Mouse (Mus musculus) embryonic facial prominence, embryonic 10.5 days (tissue): Measurements from ENCODE around the gene Ccser1. TPM values are rescaled to one million over a fixed set of nuclear protein-coding genes. Genes with fewer than 3 reads are reported as not detected.
"Not testable (repeated sequence)": the region's sequence is repeated elsewhere in the genome, so short reads cannot be mapped to it uniquely, and the experiment has no call there.

Source experiments
- DNase-seq: peaks from one replicate; pipeline ENCODE4 v3.0.0-alpha.2; 2017; ENCODE audit warnings: low spot score
- H3K27ac ChIP-seq: fragments of 300-500 bp; sonication (generic); replicated peaks from 2 replicates; pipeline ENCODE4 v1.5.1; 2016; ENCODE audit warnings: mild to moderate bottlenecking
- H3K27me3 ChIP-seq: fragments of 300-500 bp; sonication (generic); replicated peaks from 2 replicates; pipeline ENCODE4 v1.6.1; 2016; ENCODE audit warnings: low read depth, mild to moderate bottlenecking; ENCODE audit not compliant: poor library complexity, severe bottlenecking
- H3K36me3 ChIP-seq: fragments of 300-500 bp; sonication (generic); replicated peaks from 2 replicates; pipeline ENCODE4 v1.6.1; 2016; ENCODE audit warnings: mild to moderate bottlenecking, moderate library complexity
- H3K4me1 ChIP-seq: fragments of 300-500 bp; sonication (generic); 2 replicates; pipeline ENCODE4 v1.6.1; 2016
- H3K4me3 ChIP-seq: fragments of 300-500 bp; sonication (generic); 2 replicates; pipeline ENCODE4 v1.5.1; 2016; ENCODE audit warnings: mild to moderate bottlenecking, moderate library complexity
- H3K9me3 ChIP-seq: fragments of 300-500 bp; sonication (generic); 2 replicates; pipeline ENCODE4 v1.6.1; 2016; ENCODE audit warnings: mild to moderate bottlenecking
- WGBS: fragments of 180-500 bp; shearing (Covaris S2); methylation state at CpG from one replicate; pipeline ENCODE4 v1.1.7; 2016; 5-methylcytosine and 5-hydroxymethylcytosine counted together
- polyA plus RNA-seq: library from polyadenylated mRNA; unstranded; fragments of >200 nt; fragmentation: Nextera tagmentation; extraction: Ambion mirVana; gene quantifications from 2 replicates; pipeline ENCODE4 v1.2.1, GENCODE M21; 2016

The Ccser1 gene
- polyA plus RNA-seq, 1 experiment from 2014 or later: 4.3 TPM

GRCm38 (mm10) chr6:61876302-61876701, 696.2 kb downstream of the Ccser1 start:
- DNase-seq: no peak
- no peaks in the 10 kb centered on the region for H3K4me1 ChIP-seq
- no peaks in the 10 kb centered on the region for H3K27me3 ChIP-seq
- no peak overlapping the region for H3K4me3 ChIP-seq
- H3K36me3 ChIP-seq: no peaks in the 10 kb centered on the region
- WGBS: 87% methylated on average over 1 of the region's 1 CpGs
- H3K9me3 ChIP-seq: no peaks in the 10 kb centered on the region
- no peak overlapping the region for H3K27ac ChIP-seq

- no peak for DNase-seq
- H3K27me3 ChIP-seq: no peaks in the 10 kb centered on the region
- H3K4me1 ChIP-seq: no peaks in the 10 kb centered on the region
- H3K4me3 ChIP-seq: no peak overlapping the region
- no peak overlapping the region for H3K27ac ChIP-seq
- H3K9me3 ChIP-seq: no peaks in the 10 kb centered on the region
- WGBS: 79% methylated on average over 4 of the region's 4 CpGs
- no peaks in the 10 kb centered on the region for H3K36me3 ChIP-seq
Measured at GRCm38 (mm10) chr6:61898238-61898637, 718.1 kb downstream of the Ccser1 start.

GRCm38 (mm10) chr6:61902715-61903114, 722.6 kb downstream of the Ccser1 start:
- no peaks in the 10 kb centered on the region for H3K36me3 ChIP-seq
- H3K27ac ChIP-seq: no peak overlapping the region
- no peaks in the 10 kb centered on the region for H3K4me1 ChIP-seq
- 29% methylated on average over 1 of the region's 1 CpGs for WGBS
- H3K4me3 ChIP-seq: no peak overlapping the region
- H3K9me3 ChIP-seq: no peaks in the 10 kb centered on the region
- DNase-seq: no peak
- no peaks in the 10 kb centered on the region for H3K27me3 ChIP-seq

GRCm38 (mm10) chr6:61912896-61913295, 732.8 kb downstream of the Ccser1 start:
- H3K27ac ChIP-seq: no peak overlapping the region
- H3K4me1 ChIP-seq: no peaks in the 10 kb centered on the region
- no peaks in the 10 kb centered on the region for H3K36me3 ChIP-seq
- no peaks in the 10 kb centered on the region for H3K9me3 ChIP-seq
- DNase-seq: no peak
- H3K27me3 ChIP-seq: no peaks in the 10 kb centered on the region
- WGBS: 88% methylated on average over 3 of the region's 3 CpGs
- H3K4me3 ChIP-seq: no peak overlapping the region

GRCm38 (mm10) chr6:61931622-61932021, 751.5 kb downstream of the Ccser1 start:
- Histone ChIP-seq H3K4me1 (no peaks in the 10 kb centered on the region), H3K9me3 (no peaks in the 10 kb centered on the region), H3K36me3 (no peaks in the 10 kb centered on the region), H3K27me3 (no peaks in the 10 kb centered on the region), H3K27ac (no peak overlapping the region), H3K4me3 (no peak overlapping the region)
- 84% methylated on average over 1 of the region's 1 CpGs for WGBS
- no peak for DNase-seq

DNA sequence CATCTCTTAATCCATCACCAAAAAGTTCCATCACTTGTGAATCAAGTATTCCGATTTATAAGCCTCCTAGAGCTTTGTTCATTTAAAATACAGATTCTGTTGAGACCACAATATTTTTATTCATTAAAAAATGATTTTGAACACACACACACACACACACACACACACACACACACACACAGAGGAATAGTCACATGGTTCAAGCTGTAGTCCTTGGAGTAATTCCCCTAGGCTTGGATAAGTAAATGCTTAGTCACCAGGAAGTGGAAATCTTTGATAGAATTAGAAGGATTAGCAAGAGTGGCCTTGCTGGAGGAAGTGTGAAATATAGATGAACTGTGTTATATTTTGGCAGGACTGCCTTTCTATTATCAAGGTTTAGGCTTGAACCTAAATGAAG, 756.5 kb downstream of the Ccser1 start:
- DNase-seq: no peak

DNA sequence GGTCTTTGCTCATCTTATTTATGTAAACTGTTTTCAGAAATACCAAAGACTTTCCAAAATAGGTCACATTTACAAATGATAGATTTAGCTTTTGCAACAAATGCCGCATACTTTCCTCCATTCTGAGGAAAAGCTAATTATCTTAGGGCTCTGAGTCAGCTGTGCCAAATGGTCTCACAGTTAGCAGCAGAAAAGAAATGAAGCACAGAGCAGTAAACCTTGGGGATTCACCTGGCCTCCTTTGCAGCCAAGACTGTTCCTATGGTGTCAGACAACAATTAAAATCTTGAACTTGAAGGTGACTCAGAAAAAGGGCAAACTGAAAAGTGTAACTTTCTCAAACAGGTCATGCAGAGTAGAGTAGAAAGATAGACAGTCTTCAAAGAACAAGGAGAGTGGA, 759.1 kb downstream of the Ccser1 start:
- Histone ChIP-seq H3K36me3 (no peaks in the 10 kb centered on the region), H3K27ac (no peak overlapping the region), H3K27me3 (no peaks in the 10 kb centered on the region), H3K9me3 (no peaks in the 10 kb centered on the region), H3K4me1 (no peaks in the 10 kb centered on the region), H3K4me3 (no peak overlapping the region)
- no peak for DNase-seq
- 85% methylated on average over 1 of the region's 1 CpGs for WGBS

More for the DNA sequence above, 756.5 kb downstream of the Ccser1 start:
- Histone ChIP-seq H3K4me1 (no peaks in the 10 kb centered on the region), H3K27me3 (no peaks in the 10 kb centered on the region), H3K9me3 (no peaks in the 10 kb centered on the region), H3K4me3 (no peak overlapping the region), H3K27ac (no peak overlapping the region), H3K36me3 (no peaks in the 10 kb centered on the region)
- 90% methylated on average over 1 of the region's 1 CpGs for WGBS

DNA sequence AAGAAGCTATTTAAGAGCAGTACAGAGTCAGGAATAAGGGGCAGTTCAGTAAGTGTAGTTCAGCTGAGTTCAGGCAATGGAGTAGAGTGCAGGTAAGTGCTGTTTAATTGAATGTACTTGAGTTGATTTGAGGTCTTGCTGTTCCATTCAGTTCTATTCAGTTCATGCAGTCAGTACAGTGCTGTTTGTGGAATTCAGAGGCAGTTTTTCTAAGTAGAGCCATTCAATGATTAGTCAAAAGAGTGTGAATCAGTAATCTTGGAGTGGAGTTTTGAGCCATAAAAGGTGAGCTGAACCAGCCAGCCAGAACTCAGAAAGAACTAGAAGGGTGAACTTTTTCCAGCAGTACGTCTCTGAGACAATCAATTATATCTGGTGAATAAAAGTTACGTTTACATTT, 773.6 kb downstream of the Ccser1 start:
- Histone ChIP-seq H3K27me3 (no peaks in the 10 kb centered on the region), H3K4me3 (no peak overlapping the region), H3K27ac (no peak overlapping the region), H3K9me3 (no peaks in the 10 kb centered on the region), H3K36me3 (no peaks in the 10 kb centered on the region), H3K4me1 (no peaks in the 10 kb centered on the region)
- WGBS: 92% methylated on average over 2 of the region's 2 CpGs
- DNase-seq: no peak

DNA sequence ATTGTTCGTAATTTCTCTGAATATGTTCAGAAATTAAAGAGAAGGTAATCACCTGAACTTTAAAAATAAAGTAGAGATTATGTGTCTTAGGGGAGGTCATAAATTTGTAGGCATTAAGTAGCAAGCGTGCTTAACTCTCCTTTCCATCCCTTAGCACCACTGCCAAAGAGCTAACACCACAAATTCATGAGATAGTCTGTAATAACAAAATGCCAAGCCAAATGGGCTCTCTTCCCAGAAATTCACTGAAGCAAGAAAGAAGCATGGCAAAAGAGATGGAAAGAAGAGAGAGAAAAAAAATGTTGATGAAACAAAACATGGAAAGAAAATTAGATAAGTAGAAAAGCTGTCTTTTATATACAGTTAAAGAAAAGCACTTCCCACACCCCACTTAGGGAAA, 796.8 kb downstream of the Ccser1 start:
- Histone ChIP-seq H3K27ac (no peak overlapping the region), H3K36me3 (no peaks in the 10 kb centered on the region), H3K9me3 (no peaks in the 10 kb centered on the region), H3K27me3 (no peaks in the 10 kb centered on the region), H3K4me1 (no peaks in the 10 kb centered on the region), H3K4me3 (no peak overlapping the region)
- no peak for DNase-seq
- 90% methylated on average over 2 of the region's 2 CpGs for WGBS

- no peak for DNase-seq
- Histone ChIP-seq H3K36me3 (no peaks in the 10 kb centered on the region), H3K4me1 (no peaks in the 10 kb centered on the region), H3K4me3 (no peak overlapping the region), H3K27ac (no peak overlapping the region), H3K9me3 (no peaks in the 10 kb centered on the region), H3K27me3 (no peaks in the 10 kb centered on the region)
- 30% methylated on average over 2 of the region's 2 CpGs for WGBS
Measured at GRCm38 (mm10) chr6:61978379-61978778, 798.3 kb downstream of the Ccser1 start.

DNA sequence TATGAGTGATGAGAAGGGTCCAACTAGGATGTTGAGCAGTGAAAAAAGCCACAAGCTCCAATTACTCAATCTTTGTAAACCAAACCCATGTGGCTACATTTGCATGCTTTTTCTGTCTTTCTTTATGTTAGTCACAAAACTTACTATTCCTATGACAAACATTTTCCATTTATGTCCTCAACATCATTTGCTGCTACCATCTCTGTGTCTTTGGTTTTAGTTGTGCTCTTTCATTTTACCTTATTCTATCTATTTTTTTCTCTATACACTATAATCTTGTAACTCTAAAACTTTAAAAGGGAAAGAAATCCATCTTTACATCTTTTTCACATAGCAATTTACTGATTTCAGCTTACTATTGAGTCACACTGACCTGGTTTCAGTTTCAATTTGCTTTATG, 834.2 kb downstream of the Ccser1 start:
- no peak overlapping the region for H3K27ac ChIP-seq
- DNase-seq: no peak
- no peaks in the 10 kb centered on the region for H3K27me3 ChIP-seq
- H3K4me3 ChIP-seq: no peak overlapping the region
- no peaks in the 10 kb centered on the region for H3K36me3 ChIP-seq
- H3K9me3 ChIP-seq: no peaks in the 10 kb centered on the region
- H3K4me1 ChIP-seq: no peaks in the 10 kb centered on the region

- no peak for DNase-seq
- Histone ChIP-seq H3K27me3 (no peaks in the 10 kb centered on the region), H3K4me1 (no peaks in the 10 kb centered on the region), H3K36me3 (no peaks in the 10 kb centered on the region), H3K4me3 (no peak overlapping the region), H3K9me3 (no peaks in the 10 kb centered on the region), H3K27ac (no peak overlapping the region)
- 76% methylated on average over 1 of the region's 1 CpGs for WGBS
Measured at GRCm38 (mm10) chr6:62044454-62044853, 864.3 kb downstream of the Ccser1 start.

GRCm38 (mm10) chr6:62045042-62045441, 864.9 kb downstream of the Ccser1 start:
- not testable (repeated sequence) for H3K4me1 ChIP-seq, DNase-seq

DNA sequence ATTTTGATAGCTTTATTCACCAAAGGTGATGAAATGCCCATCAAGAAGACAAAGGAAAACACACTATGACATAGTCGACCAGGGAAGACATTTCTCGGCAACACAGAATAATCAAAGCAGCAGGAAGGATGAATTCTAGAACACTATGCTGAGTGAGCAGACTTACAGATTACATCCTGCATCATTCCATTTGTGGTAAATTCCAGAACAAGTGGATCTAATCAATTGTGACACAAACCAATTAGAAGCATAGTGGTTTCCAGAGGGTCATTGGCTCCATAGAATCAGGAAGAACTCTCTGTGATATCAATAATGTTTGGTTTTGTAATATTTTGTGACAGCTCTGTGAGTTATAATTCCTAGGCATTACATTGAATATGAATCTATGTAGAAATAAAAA, 875.2 kb downstream of the Ccser1 start:
- no peak overlapping the region for H3K27ac ChIP-seq
- DNase-seq: no peak
- H3K36me3 ChIP-seq: no peaks in the 10 kb centered on the region
- no peaks in the 10 kb centered on the region for H3K9me3 ChIP-seq
- no peak overlapping the region for H3K4me3 ChIP-seq
- WGBS: 81% methylated on average over 2 of the region's 2 CpGs
- H3K27me3 ChIP-seq: no peaks in the 10 kb centered on the region
- no peaks in the 10 kb centered on the region for H3K4me1 ChIP-seq

More at GRCm38 (mm10) chr6:62045042-62045441, 864.9 kb downstream of the Ccser1 start:
- H3K27ac ChIP-seq, H3K9me3 ChIP-seq, H3K27me3 ChIP-seq, H3K4me3 ChIP-seq, H3K36me3 ChIP-seq: not testable (repeated sequence)
- 91% methylated on average over 1 of the region's 1 CpGs for WGBS
